Mouse (Mus musculus): Measurements from ENCODE around the gene Fdx1l.

Fdx1l gene

DNA sequence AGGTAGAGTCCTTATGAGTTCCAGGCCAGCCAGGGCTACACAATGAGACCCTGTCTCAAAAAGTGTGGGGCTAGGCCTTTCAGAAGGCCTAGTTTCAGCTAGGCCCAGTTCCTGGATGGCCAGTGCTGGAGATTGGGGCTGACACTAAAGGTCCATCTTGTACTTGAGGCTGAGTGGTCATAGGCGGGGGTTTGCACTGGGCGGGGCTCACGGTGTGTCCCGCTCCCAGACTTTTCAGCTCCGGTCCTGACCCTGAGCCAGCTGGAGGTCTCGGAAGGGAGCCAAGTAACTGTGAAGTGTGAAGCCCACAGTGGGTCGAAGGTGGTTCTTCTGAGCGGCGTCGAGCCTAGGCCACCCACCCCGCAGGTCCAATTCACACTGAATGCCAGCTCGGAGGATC, 46.6 kb downstream of the Fdx1l start:
- no peak for DNase-seq

DNA sequence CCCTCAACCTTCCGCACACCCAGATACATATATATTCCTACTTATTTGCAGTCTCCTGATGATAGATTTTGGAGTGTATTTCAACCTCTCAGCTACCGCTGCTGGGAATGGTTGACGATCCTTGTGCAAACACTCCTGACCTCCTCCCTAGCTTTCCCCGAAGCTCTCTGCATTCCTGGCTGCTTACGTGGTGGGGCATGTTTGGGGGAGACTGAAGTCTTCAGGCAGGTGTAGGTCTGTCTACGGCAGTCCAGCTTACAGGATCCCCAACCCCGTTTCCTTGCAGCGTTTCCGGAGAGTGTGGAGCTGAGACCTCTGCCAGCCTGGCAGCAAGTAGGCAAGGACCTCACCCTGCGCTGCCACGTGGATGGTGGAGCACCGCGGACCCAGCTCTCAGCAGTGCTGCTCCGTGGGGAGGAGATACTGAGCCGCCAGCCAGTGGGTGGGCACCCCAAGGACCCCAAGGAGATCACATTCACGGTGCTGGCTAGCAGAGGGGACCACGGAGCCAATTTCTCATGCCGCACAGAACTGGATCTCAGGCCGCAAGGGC, 48.1 kb downstream of the Fdx1l start:
- DNase-seq: peak; percentile 78

DNA sequence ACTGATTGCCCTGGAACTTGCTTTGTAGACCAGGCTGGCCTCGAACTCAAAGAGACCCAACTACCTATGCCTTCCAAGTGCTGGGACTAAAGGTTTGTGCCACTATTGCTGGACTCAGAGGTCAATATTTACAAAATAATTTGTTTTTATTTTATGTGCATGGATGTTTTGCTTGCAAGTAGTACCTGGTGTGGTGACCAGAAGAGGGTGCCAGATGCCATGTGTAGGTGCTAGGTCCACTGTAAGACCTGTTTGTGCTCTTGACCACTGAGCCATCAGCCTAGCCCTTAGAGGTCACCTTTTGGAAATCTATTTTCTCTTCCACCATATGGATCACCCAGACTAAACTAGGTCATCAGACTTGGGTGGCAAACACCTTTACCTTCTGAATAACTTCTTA, 50.7 kb downstream of the Fdx1l start:
- DNase-seq: no peak

DNA sequence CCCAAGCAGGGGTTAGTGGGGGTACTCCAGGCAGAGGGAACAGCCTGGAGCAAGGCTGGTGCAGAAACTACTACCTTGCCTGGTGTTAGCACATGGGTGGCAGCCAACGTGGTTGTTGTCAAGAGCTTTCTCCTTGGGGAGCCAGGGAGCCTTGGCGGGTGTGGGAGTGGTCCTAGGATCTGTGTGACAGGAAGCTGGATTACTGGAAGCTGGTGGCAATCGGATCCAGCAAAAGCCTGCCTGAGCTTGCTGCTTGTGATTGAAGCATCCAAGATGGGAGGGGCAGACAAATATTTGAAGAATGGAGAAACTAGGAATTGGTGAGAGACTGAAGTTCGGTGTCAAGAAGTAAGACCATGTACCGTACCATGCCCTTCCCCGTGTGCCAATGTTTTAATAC, 51.1 kb downstream of the Fdx1l start:
- peak; percentile 64 for DNase-seq

DNA sequence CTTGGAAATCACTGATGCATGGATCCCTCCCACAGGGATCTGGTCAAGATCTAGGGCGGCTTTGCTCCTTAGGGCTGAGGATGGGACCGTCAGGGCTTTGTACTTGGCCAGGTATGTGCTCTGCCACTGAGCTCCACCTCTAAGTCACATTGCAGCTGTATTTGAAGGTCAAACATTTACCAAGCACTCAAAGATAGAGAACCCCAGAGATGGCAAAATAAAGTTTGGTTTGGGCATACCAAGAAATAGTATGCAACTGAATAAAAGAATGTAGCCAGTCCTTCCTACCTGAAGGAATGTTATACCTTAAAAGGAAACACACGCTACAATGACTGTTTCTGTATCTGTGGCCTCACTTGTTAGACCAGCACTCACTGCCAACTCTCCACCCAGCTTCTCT, 52.1 kb downstream of the Fdx1l start:
- no peak for DNase-seq

DNA sequence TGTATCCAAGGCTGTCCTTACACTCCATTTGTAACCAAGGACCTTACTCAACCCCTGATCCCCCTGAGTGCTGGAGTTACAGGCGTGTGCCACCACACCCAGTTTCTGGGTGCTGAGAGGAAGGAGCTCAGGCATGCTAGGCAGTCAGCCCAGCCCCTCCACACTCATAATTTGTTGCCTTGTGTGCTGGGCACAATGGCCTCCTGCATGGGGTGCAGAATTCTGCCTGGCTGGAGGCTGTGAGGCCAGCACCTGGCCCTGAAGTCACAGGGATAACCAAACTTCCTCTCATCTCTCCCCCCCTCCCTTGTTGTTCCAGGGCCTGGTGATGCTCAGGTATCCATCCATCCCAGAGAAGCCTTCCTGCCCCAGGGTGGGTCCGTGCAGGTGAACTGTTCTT, 54.8 kb downstream of the Fdx1l start:
- DNase-seq: no peak

All from lung, postnatal 36 days (tissue).